Mouse (Mus musculus): ENCODE data around the gene Ncoa7.

The Ncoa7 gene

DNA sequence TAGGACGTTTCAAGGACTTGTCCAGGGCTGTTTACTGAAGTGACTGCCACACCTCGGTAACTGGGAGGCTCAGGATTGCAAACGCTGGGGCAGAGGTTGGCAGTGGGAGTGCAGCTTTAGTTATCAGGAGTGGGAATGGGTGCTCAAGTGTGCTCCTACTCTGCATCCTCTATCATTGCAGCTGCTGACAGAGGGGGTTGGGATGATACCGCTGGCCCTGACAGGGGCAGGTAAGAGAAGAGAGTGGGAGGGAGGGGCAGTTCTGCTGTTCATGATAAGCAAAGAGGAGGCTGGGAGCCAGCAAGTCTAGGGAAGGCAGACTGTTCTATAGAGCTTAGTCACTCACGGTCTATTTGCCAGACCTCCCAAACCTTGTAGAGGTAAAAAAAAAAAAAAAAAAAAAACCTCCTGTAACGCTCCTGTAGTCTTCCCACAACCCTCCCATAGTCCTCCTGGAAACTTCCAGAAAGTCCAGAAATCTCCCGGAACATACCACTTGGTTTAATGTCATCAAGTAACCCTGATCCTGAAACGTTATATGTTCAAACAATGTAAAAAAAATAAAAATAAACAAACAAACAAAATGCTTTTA is 39.9 kb downstream of the Ncoa7 start:
- TF ChIP-seq GATA4 (IDR thresholded peaks at IDR 0.05; ENCODE audit: insufficient replicate concordance, low read length) = no peak

DNA sequence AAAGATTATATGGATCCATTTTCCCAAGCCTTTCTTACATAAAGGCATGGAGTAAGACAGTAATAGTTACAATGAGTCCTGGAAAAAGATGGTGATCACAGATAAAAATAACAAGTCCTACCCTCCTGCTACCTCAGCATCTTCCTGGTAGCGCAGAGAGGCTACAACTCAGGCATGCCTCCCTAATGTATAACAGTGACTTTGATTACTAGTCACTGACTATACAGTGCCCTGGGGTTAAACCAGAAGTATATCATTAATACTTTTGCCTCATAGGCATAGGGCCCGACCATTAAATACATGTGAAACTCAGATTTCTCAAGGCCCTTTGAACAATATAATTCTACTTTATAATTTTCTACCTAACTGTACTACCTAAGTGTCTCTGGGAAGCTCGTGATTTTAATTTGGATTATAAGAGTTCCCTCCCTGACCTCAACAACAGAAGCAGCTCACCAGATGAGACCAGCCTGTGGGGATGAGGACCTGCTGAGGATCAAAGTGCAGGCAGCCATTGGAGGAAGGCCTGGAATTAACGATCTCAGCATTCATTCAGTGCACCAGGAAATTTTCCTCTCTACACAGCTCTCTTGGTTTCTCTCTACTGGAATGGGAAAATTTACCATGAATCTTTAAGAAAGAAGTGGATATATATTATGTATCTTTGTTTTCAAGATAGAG is 40.7 kb downstream of the Ncoa7 start:
- no peak for TF ChIP-seq GATA4 (IDR thresholded peaks at IDR 0.05; ENCODE audit: insufficient replicate concordance, low read length)

DNA sequence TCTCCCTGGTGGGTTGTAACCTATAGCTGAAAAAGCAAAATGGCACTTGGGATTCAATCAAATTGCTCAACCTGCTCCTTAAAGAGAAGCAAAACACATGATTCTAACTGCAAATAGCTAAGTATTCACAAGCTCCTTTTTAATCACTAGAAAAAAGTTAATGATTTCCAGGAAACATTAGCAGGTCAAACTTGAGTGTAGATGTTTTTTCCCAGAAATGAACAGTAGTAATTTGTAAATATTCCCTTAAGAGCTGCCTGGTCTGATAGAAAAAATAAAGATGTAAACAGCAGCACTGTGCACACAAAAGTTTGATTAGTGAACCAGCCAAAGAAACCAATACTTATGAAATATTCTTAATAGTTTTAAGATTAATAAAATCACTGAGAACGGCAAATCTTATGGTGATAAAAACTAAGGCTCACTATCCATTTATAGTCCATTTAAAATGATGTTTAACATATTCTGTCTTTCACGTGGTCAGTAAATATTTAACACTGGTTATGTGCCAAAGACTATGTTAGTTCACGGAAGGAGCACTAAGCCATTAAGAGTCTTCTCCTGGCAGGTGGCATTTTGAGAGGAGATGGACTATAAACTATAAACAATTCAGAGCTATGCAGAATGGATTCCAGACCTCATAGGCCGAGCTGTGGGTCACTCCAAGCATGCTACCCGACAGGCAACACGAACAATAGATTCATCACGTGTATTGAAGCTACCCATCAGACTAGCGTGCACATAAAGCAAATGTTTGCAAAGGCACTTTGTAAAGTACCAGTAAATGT is 43.6 kb downstream of the Ncoa7 start:
- no peak for TF ChIP-seq GATA4 (IDR thresholded peaks at IDR 0.05; ENCODE audit: insufficient replicate concordance, low read length)

DNA sequence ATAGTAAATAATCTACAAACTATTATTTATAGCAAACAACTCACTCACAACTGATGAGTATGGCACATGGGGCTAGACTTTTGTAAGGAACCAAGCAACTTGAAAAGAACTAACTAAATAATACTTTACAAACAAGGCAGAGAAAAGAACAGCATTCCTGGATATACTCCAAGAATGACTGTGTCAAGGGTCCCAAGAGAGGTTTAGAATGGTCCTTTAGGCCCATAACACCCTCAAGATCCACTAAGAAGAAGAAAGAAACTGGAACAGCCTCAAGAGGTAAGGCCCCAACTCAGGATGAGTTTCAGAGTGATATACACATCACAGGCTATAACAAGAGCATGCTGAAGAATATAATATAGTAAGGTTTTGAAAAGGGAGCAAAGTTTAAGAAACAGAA is 47.1 kb downstream of the Ncoa7 start:
- no peak for TF ChIP-seq GATA4 (IDR thresholded peaks at IDR 0.05; ENCODE audit: insufficient replicate concordance, low read length)

DNA sequence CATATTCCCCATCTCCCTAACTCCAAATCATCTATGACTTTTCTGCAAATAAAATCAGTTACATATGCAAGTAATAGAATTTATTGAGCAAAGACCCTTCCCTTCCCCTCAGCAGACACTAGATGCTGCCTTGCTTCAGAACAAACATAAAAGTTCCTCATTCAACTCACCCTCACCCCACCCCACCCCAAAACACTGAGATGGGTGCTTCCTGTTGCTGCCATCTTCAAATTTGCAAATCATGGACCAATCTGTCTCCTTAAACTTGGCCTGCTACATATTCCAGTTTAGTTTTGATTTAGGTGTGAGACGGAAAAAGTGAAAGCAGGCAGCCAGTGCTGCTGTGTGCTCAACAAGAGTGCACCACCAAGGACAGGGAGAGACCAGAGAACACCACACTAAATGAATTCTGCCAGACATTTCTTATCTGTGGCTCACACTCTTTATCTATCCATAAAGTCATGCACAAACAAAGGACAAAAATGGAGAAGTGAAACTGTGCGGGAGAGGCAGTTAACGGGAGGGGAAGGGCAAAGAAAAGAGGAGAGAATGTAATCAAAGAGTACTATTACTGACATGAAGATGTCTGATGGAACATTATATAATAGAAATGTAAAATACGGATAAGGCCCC is 48.2 kb downstream of the Ncoa7 start:
- TF ChIP-seq GATA4 (IDR thresholded peaks at IDR 0.05; ENCODE audit: insufficient replicate concordance, low read length) = no peak

DNA sequence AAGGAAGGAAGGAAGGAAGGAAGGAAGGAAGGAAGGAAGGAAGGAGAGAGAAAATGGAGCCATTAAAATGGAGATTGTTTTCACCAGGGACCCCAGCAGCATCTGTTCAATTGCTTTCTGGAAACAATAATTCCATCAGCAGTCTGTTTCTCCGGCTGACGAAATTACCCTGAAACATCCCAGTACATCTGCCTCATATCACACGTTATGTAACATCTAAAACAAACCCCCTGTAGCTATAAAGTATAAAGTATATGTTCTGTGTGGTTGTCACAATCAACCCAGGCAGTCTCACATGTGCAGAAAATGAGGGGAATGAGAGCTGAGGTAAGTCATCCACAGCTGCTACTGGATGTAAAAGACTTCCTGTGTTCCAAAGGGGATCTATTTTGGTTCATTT is 49.0 kb downstream of the Ncoa7 start:
- no peak for TF ChIP-seq GATA4 (IDR thresholded peaks at IDR 0.05; ENCODE audit: insufficient replicate concordance, low read length)

DNA sequence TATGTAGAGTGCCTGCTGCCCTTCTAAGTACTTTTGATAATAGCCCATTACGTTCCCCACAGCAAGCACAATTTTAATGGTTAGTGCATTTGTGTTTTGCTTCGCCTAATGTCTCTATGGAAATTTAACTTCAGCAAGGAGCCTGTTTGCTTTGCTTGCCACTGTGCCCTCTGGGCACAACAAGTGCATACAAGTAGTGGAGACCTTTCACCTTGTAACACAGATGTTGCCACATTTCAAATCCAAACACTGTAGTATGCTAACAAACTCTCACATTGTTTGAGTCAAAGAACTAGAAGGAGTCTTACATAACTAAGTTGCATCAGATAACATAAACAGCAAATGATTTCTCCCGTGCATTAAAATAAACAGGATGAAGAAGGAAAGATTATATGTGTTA is 50.6 kb downstream of the Ncoa7 start:
- TF ChIP-seq GATA4 (IDR thresholded peaks at IDR 0.05; ENCODE audit: insufficient replicate concordance, low read length) = no peak

DNA sequence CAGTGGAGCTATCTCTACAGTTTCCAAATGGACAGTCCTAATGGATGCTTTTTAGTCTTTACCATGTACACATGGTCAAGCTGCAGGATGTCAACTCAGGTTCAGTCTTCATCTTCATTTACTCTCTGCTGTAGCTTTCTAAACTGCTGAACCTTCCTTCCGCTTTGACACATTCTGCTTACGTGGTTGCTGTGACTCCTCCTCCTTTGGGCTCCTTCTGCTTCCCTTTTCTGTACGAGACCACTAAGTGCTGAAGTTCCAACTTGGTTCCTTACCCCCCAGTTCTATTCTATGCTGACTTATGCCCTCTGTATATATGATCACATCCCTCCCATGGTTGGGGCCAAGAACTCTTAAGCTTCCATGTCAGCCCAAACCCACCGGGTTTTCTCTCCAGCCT is 51.5 kb downstream of the Ncoa7 start:
- no peak for TF ChIP-seq GATA4 (IDR thresholded peaks at IDR 0.05; ENCODE audit: insufficient replicate concordance, low read length)

DNA sequence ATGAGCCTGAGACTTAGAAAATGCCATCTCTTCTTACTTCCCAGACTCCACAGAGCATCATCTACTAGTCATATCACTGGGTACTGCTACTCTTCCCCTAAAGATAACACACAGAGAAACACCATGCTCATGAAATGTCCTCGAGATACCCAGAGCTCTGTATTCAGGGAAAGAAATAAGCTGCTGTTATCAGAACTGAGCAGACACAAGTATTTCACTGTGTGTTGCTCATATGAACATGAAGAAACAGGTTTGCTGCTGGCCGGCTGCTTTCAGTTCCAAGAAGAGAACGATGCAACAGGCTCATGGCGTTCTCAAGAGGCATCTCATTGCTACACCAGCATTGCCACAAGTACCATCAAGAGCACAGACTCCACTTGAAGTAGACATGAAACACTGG is 53.3 kb downstream of the Ncoa7 start:
- no peak for TF ChIP-seq GATA4 (IDR thresholded peaks at IDR 0.05; ENCODE audit: insufficient replicate concordance, low read length)

DNA sequence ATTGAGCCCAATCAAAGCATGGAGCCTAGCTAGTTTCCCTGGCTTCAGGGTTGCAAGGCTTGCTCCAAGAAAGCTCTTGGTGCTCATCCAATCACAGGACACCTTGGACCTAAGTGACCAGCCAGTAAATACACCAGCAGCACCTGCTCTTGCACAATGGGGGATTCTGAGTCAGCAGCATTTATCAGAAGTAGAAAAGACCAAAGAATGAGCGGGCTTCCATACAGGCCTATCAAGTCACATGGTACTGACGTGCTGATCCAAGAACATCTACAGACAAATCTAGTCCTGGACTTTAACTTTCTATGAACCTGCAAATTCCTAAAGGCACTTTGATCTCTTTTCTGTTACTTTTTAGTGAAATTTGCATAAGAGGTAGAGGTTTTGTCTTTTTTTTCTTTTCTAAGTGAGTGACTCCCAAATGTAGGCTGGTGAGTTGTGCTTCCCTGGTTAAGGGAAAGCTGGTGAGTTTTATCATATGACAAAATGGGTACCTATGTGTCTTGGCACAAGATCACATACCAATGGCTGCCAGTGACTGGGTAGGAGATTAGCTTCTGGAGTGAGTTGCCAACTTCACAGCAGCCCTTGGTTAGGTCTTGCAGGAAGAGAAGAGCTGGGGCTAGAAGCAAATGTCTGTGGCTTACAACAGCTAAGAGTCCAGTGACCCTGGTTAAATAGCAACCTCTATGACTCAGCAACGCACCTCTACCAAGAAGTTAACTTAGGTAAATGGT is 57.7 kb downstream of the Ncoa7 start:
- no peak for TF ChIP-seq GATA4 (IDR thresholded peaks at IDR 0.05; ENCODE audit: insufficient replicate concordance, low read length)

DNA sequence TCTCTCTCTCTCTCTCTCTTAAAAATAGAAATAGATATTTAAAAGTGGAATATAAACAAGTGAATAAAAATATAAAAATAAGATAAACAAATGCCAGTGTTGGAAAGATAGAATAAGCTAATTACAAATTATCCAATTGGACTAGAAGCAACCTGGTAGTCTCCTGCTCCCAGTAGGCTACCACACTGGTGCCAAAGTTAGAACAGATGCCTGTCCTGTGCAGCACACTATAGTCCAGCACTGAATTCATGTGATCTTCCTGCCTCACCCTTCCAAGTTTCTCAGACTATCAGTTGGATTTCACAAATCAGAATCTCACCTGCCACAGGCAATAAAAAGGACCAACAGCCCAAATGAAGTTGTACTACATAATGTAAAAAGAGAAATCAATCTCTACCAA is 59.9 kb downstream of the Ncoa7 start:
- TF ChIP-seq GATA4 (IDR thresholded peaks at IDR 0.05; ENCODE audit: insufficient replicate concordance, low read length) = no peak

DNA sequence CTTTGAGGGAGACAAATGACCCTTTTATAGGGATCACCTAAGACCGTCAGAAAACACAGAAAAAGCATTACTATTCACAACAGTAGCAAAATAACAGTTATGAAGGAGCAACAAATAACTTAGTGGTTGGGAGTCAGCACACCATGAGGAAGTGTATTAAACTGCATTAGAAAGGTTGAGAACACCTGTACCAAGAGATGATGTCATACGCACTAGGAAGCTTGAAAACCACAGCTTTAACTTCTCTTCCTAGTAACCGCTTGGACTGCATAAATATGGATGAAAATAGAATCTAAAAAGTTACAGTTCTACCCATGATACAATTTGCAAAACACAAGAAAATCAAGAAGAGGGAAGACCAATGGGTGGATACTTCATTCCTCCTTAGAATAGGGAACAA is 64.7 kb downstream of the Ncoa7 start:
- no peak for TF ChIP-seq GATA4 (IDR thresholded peaks at IDR 0.05; ENCODE audit: insufficient replicate concordance, low read length)

DNA sequence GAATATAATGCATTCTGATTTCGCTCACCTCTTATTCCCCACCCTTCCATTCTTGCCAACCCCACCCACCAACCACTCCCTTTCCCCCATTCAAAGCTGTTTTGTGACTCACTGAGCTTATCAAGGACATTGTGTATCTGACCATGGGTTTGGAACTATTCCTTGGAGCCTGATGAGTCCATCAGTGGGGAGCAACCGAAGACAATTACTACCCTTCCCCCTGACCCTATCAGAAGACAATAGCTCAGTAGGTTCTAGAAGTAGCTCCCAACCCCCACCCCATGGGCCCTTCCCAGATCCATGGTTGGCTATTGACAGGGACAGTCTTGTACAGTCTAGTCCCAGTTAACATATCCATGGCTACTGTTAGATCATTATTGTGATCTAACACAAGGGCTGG is 65.8 kb downstream of the Ncoa7 start:
- TF ChIP-seq GATA4 (IDR thresholded peaks at IDR 0.05; ENCODE audit: insufficient replicate concordance, low read length) = no peak

DNA sequence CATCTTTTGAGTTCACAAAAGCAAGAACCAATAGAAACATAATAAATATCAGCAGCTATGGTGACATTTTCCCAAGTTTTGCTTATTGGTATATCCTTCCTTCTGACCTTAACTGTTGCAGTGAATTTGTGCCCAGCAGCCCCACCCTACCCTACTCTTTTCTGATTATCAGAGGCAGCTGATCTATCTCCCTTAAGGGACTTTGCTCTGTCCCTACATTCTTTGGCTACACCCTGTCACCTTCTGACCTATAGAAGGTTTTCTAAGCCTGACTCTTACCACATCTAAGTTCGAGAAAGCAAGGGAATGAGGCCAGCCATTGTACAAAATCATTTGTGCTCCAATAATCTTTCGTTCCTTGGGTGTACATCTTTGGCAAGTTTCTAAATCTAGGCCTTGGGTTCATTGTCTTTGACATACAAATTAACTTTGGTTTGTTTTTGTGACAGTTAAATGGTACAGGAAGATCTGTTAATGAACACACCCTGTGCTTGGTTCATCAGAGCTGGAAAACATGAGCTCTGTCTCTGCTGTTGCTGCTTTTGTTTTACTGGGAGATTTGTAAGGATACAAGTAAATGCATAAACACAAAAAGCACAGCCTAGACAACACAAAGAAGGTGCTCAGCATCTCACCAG is 69.9 kb downstream of the Ncoa7 start:
- TF ChIP-seq GATA4 (IDR thresholded peaks at IDR 0.05; ENCODE audit: insufficient replicate concordance, low read length) = no peak

Measured in liver, adult (tissue).